Mouse (Mus musculus) frontal cortex, adult (tissue): ENCODE results near the gene Sh2b2.

Experiments
- ATAC-seq: cut with Nextera tagmentation; 2 replicates; pipeline ENCODE4 v1.9.2; 2017; ENCODE audit warnings: mild to moderate bottlenecking, moderate library complexity, mixed read lengths; ENCODE audit not compliant: low TSS enrichment

The Sh2b2 gene

GRCm38 (mm10) chr5:136182049-136182448, 64.3 kb downstream of the Sh2b2 start:
- ATAC-seq: peak; percentile 82

GRCm38 (mm10) chr5:136181197-136181596, 65.2 kb downstream of the Sh2b2 start:
- ATAC-seq: peak; percentile 60; the same call in 1 of the 2 replicates

- no peak for ATAC-seq
Observed at GRCm38 (mm10) chr5:136179594-136179993, 66.8 kb downstream of the Sh2b2 start.

- peak; percentile 70 for ATAC-seq
Observed at GRCm38 (mm10) chr5:136173606-136174463, 72.5 kb downstream of the Sh2b2 start.

GRCm38 (mm10) chr5:136172939-136173338, 73.4 kb downstream of the Sh2b2 start:
- ATAC-seq: no peak

DNA sequence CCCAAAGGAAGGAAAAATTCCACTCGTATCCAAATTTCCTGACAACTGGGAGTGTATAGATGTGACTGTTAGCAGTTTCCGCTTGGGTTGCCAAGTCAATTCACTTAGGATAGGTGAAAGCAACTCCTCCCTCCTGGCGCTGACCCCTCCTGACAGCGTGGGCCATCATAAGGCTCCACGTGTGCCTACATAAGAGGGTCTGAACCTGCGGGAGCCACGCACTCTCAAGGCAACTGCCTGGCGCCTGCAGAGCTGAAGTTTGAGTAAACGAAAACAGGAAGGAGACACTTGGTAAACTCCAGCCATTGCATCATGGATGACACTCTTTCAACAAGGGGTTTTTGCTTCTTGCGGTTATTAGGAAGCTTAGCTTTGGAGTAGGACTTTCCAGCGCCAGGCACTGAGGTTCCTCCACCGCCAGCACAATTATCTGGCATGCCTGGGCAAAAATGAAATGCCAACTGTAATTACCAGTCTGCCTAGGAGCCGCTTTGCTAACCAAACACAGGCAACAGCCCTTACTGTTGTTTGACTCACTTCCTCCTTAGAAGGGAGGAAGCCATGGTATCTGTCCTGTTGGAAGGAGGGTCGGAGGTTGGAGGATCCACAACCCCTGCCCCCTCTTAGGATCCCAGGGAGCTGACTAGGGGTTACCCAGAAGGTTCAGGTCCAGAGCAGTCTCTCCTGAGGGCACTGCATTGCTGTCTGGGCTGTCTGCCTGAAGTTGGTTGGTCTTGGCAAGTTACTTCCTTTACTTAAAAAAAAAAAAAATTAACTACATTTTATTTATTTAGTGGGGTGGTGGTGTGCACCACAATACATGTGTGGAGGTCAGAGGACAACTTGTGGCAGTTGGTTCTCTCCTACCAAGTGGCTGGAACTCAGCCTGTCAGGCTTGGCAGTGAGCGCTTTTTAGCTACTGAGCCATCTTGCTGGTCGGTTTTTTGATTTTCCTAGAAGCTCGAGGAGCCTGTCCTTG, 74.7 kb downstream of the Sh2b2 start:
- ATAC-seq: no peak

DNA sequence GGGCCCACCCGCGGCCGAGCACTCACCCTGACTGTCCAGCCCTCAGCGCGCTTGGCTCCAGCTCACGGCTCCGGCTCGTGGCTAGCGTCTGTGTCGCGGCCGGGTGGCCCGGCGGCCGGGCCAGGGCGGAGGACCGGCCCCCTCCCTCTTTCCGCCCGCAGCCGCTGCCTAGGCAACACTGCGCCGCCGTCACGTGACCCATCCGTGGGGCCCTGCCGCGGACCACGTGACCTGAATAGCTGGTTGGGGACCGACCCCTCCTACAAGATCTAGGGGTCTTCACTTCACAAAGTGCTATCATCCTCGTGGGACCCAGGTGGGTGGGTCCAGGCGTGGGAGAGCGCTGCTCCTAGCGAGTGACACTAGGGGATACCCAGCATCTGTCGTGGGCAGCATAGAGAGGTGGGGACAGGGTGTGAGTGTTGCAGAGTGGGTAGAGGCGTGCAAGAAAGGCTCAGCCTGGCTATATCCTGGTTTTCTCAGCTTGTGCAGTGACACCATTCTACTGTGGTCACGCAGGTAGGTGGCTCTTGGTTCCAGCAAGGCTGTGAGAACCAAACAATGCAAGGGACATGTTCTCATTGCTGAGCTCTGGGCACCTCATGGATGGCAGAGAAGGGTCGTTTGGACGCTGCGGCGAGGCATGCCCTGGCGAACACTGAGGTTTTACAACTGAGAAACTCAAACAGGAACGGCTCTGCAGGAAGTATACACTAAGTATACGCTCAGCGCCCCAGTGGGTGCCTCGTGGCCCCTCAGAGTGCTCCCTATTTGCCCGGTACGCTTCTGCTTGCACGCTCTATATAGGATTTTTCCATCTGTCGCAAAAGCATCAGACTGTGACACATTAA, 75.6 kb downstream of the Sh2b2 start, which contains the start of gene Orai2:
Gene Orai2 (minus strand): TSS at position 202 of the 851 bp plus-strand sequence.
- peak; percentile 59 for ATAC-seq

DNA sequence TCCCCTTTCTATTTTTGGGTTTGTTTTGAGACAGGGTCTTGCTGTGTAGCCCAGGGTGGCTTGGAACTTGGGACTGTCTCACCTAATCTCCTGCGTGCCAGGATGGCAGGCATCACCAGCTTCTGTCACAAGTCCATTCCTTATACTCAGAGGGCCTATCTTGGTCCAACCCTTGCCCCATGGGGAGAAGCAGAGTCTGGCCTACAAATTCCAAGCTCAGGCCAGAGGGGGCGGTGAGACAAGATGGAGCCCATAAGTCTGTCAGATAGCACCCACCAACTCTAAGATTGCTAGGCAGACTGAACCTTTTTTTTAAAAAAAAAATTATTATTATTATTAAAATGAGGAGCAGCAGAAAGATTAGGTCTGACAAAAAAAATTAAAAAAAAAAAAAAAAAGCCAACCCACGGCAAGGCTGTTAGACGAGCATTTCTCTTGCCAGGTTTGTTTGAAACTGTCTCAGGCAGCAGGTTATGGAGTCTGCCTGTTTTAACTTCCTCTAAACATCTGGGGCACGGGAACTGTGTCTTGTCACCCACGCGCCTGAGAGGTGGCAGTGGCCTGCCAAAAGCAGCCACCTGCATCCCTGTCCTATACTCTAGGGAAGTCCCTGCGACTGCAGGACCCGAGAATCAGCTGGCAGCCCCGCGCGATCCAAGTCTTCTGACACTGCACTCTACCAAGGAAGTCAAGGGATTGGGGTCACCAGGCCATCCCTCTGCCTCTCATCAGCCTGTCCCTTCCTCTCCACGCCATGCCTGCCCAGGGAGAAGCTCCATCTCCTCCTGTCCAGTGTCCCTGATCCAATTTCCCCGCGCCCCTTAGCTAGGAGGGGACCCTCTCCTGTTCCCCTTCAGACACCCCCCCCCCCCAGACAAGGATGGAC, 76.5 kb downstream of the Sh2b2 start:
- ATAC-seq: peak; percentile 32; the same call in 1 of the 2 replicates
